Mouse (Mus musculus) midbrain, embryonic 13.5 days (tissue): ENCODE measurements around the gene Stxbp6. TPM values are rescaled to one million over a fixed set of nuclear protein-coding genes. Genes with fewer than 3 reads are reported as not detected.

Experiments used
- ATAC-seq: fragments of 200-750 bp; cut with Nextera tagmentation; 2 replicates; pipeline ENCODE4 v1.8.0; 2017; ENCODE audit warnings: mild to moderate bottlenecking, moderate TSS enrichment, moderate library complexity
- H3K27ac ChIP-seq: fragments of 300-500 bp; sonication (generic); 2 replicates; pipeline ENCODE4 v1.5.1; 2015; ENCODE audit warnings: inconsistent platforms, mild to moderate bottlenecking, moderate library complexity
- H3K27me3 ChIP-seq: fragments of 300-500 bp; sonication (generic); 2 replicates; pipeline ENCODE4 v1.6.1; 2015; ENCODE audit warnings: mild to moderate bottlenecking, inconsistent platforms
- H3K36me3 ChIP-seq: fragments of 300-500 bp; sonication (generic); 2 replicates; pipeline ENCODE4 v1.6.1; 2015; ENCODE audit warnings: mild to moderate bottlenecking, inconsistent platforms
- H3K4me1 ChIP-seq: fragments of 300-500 bp; sonication (generic); replicated peaks from 2 replicates; pipeline ENCODE4 v1.6.1; 2015; ENCODE audit warnings: inconsistent platforms
- H3K4me2 ChIP-seq: fragments of 300-500 bp; sonication (generic); replicated peaks from 2 replicates; pipeline ENCODE4 v1.6.1; 2015; ENCODE audit warnings: moderate library complexity, mild to moderate bottlenecking, inconsistent platforms
- H3K4me3 ChIP-seq: fragments of 300-500 bp; sonication (generic); replicated peaks from 2 replicates; pipeline ENCODE4 v1.5.1; 2015; ENCODE audit warnings: mild to moderate bottlenecking, inconsistent platforms
- H3K9ac ChIP-seq: fragments of 300-500 bp; sonication (generic); replicated peaks from 2 replicates; pipeline ENCODE4 v1.6.1; 2015; ENCODE audit warnings: mild to moderate bottlenecking, inconsistent platforms
- H3K9me3 ChIP-seq: fragments of 300-500 bp; sonication (generic); 2 replicates; pipeline ENCODE4 v1.6.1; 2016; ENCODE audit warnings: mild to moderate bottlenecking, inconsistent platforms
- WGBS: fragments of 180-500 bp; shearing (Covaris S2); methylation state at CpG from one replicate; pipeline ENCODE4 v1.1.7; 2015; 5-methylcytosine and 5-hydroxymethylcytosine counted together
- polyA plus RNA-seq: library from polyadenylated mRNA; unstranded; fragments of >200 nt; fragmentation: Nextera tagmentation; extraction: Ambion mirVana; gene quantifications from 2 replicates; pipeline ENCODE4 v1.2.1, GENCODE M21; 2015

Gene Stxbp6
- polyA plus RNA-seq, 1 experiment from 2014 or later, result 9.6 TPM

- no peaks in the 10 kb centered on the region; the same call in 1 of the 2 replicates for H3K4me1 ChIP-seq
- H3K9me3 ChIP-seq, result no peaks in the 10 kb centered on the region
- H3K4me2 ChIP-seq, result no peak overlapping the region
- 62% methylated on average over 5 of the region's 5 CpGs for WGBS
- H3K27me3 ChIP-seq, result no peaks in the 10 kb centered on the region
- H3K9ac ChIP-seq, result no peak overlapping the region
- H3K36me3 ChIP-seq, result no peaks in the 10 kb centered on the region
- peak; percentile 65 for ATAC-seq
- no peak overlapping the region for H3K27ac ChIP-seq
- H3K4me3 ChIP-seq, result no peak overlapping the region
Observed at GRCm38 (mm10) chr12:45013246-45013756, 61.2 kb downstream of the Stxbp6 start.

GRCm38 (mm10) chr12:45011436-45012089 is 62.9 kb downstream of the Stxbp6 start:
- Histone ChIP-seq H3K4me1 (no peaks in the 10 kb centered on the region; the same call in 1 of the 2 replicates), H3K4me3 (no peak overlapping the region), H3K4me2 (no peak overlapping the region), H3K27ac (no peak overlapping the region), H3K36me3 (no peaks in the 10 kb centered on the region), H3K9me3 (no peaks in the 10 kb centered on the region), H3K9ac (no peak overlapping the region), H3K27me3 (no peaks in the 10 kb centered on the region)
- no peak for ATAC-seq
- 60% methylated on average over 11 of the region's 11 CpGs for WGBS

GRCm38 (mm10) chr12:45011006-45011405 is 63.5 kb downstream of the Stxbp6 start:
- no peak overlapping the region for H3K27ac ChIP-seq
- no peaks in the 10 kb centered on the region; the same call in 1 of the 2 replicates for H3K4me1 ChIP-seq
- H3K27me3 ChIP-seq, result no peaks in the 10 kb centered on the region
- H3K9me3 ChIP-seq, result no peaks in the 10 kb centered on the region
- no peak overlapping the region for H3K9ac ChIP-seq
- H3K4me3 ChIP-seq, result no peak overlapping the region
- H3K36me3 ChIP-seq, result no peaks in the 10 kb centered on the region
- ATAC-seq, result no peak
- H3K4me2 ChIP-seq, result no peak overlapping the region

- H3K4me1 ChIP-seq, result no peaks in the 10 kb centered on the region; the same call in 1 of the 2 replicates
- H3K4me3 ChIP-seq, result no peak overlapping the region
- H3K4me2 ChIP-seq, result no peak overlapping the region
- H3K9me3 ChIP-seq, result no peaks in the 10 kb centered on the region
- H3K9ac ChIP-seq, result no peak overlapping the region
- WGBS, result 88% methylated on average over 2 of the region's 2 CpGs
- no peak for ATAC-seq
- H3K36me3 ChIP-seq, result no peaks in the 10 kb centered on the region
- H3K27ac ChIP-seq, result no peak overlapping the region
- H3K27me3 ChIP-seq, result no peaks in the 10 kb centered on the region
Observed at GRCm38 (mm10) chr12:45009984-45010611, 64.4 kb downstream of the Stxbp6 start.

GRCm38 (mm10) chr12:45006569-45006968 is 67.9 kb downstream of the Stxbp6 start:
- no peak for ATAC-seq
- no peak overlapping the region for H3K4me3 ChIP-seq
- WGBS, result 85% methylated on average over 2 of the region's 2 CpGs

GRCm38 (mm10) chr12:45006049-45006448 is 68.5 kb downstream of the Stxbp6 start:
- WGBS, result 93% methylated on average over 4 of the region's 4 CpGs
- no peak for ATAC-seq
- no peaks in the 10 kb centered on the region for H3K27me3 ChIP-seq
- H3K4me1 ChIP-seq, result no peaks in the 10 kb centered on the region
- H3K9ac ChIP-seq, result no peak overlapping the region
- H3K9me3 ChIP-seq, result no peaks in the 10 kb centered on the region
- H3K4me3 ChIP-seq, result no peak overlapping the region
- H3K36me3 ChIP-seq, result no peaks in the 10 kb centered on the region
- H3K27ac ChIP-seq, result no peak overlapping the region
- H3K4me2 ChIP-seq, result no peak overlapping the region

More at GRCm38 (mm10) chr12:45006569-45006968, 67.9 kb downstream of the Stxbp6 start:
- Histone ChIP-seq H3K4me2 (no peak overlapping the region), H3K27me3 (no peaks in the 10 kb centered on the region), H3K27ac (no peak overlapping the region), H3K4me1 (no peaks in the 10 kb centered on the region), H3K9me3 (no peaks in the 10 kb centered on the region), H3K36me3 (no peaks in the 10 kb centered on the region), H3K9ac (no peak overlapping the region)

- Histone ChIP-seq H3K4me3 (no peak overlapping the region), H3K9me3 (no peaks in the 10 kb centered on the region), H3K4me2 (no peak overlapping the region), H3K27ac (no peak overlapping the region), H3K4me1 (no peaks in the 10 kb centered on the region), H3K27me3 (no peaks in the 10 kb centered on the region), H3K36me3 (no peaks in the 10 kb centered on the region), H3K9ac (no peak overlapping the region)
- 89% methylated on average over 1 of the region's 1 CpGs for WGBS
- no peak for ATAC-seq
Observed at GRCm38 (mm10) chr12:45001996-45002395, 72.5 kb downstream of the Stxbp6 start.

GRCm38 (mm10) chr12:44997422-44997821 is 77.1 kb downstream of the Stxbp6 start:
- WGBS, result 91% methylated on average over 4 of the region's 4 CpGs
- no peaks in the 10 kb centered on the region for H3K9me3 ChIP-seq
- H3K9ac ChIP-seq, result no peak overlapping the region
- H3K4me3 ChIP-seq, result no peak overlapping the region
- no peak overlapping the region for H3K27ac ChIP-seq
- no peaks in the 10 kb centered on the region for H3K36me3 ChIP-seq
- no peaks in the 10 kb centered on the region for H3K4me1 ChIP-seq
- no peak overlapping the region for H3K4me2 ChIP-seq
- H3K27me3 ChIP-seq, result no peaks in the 10 kb centered on the region
- no peak for ATAC-seq

GRCm38 (mm10) chr12:44996897-44997296 is 77.6 kb downstream of the Stxbp6 start:
- no peaks in the 10 kb centered on the region for H3K9me3 ChIP-seq
- H3K4me3 ChIP-seq, result no peak overlapping the region
- H3K4me1 ChIP-seq, result no peaks in the 10 kb centered on the region
- no peaks in the 10 kb centered on the region for H3K36me3 ChIP-seq
- H3K9ac ChIP-seq, result no peak overlapping the region
- no peak for ATAC-seq
- H3K4me2 ChIP-seq, result no peak overlapping the region
- 90% methylated on average over 3 of the region's 3 CpGs for WGBS
- no peak overlapping the region for H3K27ac ChIP-seq
- H3K27me3 ChIP-seq, result no peaks in the 10 kb centered on the region

GRCm38 (mm10) chr12:44996274-44996673 is 78.2 kb downstream of the Stxbp6 start:
- Histone ChIP-seq H3K4me3 (no peak overlapping the region), H3K27ac (no peak overlapping the region), H3K9me3 (no peaks in the 10 kb centered on the region), H3K9ac (no peak overlapping the region), H3K27me3 (no peaks in the 10 kb centered on the region), H3K4me2 (no peak overlapping the region), H3K4me1 (no peaks in the 10 kb centered on the region), H3K36me3 (no peaks in the 10 kb centered on the region)
- WGBS, result 73% methylated on average over 2 of the region's 2 CpGs
- no peak for ATAC-seq

- WGBS, result 92% methylated on average over 3 of the region's 3 CpGs
- H3K27me3 ChIP-seq, result no peaks in the 10 kb centered on the region
Observed at GRCm38 (mm10) chr12:44993391-44993790, 81.1 kb downstream of the Stxbp6 start.

GRCm38 (mm10) chr12:44992847-44993246 is 81.7 kb downstream of the Stxbp6 start:
- WGBS, result 92% methylated on average over 4 of the region's 4 CpGs
- H3K4me3 ChIP-seq, result no peak overlapping the region
- ATAC-seq, result no peak
- no peak overlapping the region for H3K27ac ChIP-seq
- H3K4me1 ChIP-seq, result no peaks in the 10 kb centered on the region
- no peak overlapping the region for H3K9ac ChIP-seq
- H3K9me3 ChIP-seq, result no peaks in the 10 kb centered on the region
- no peaks in the 10 kb centered on the region for H3K27me3 ChIP-seq
- H3K36me3 ChIP-seq, result no peaks in the 10 kb centered on the region
- no peak overlapping the region for H3K4me2 ChIP-seq

More at GRCm38 (mm10) chr12:44993391-44993790, 81.1 kb downstream of the Stxbp6 start:
- Histone ChIP-seq H3K4me3 (no peak overlapping the region), H3K27ac (no peak overlapping the region), H3K9ac (no peak overlapping the region), H3K4me2 (no peak overlapping the region), H3K4me1 (no peaks in the 10 kb centered on the region), H3K36me3 (no peaks in the 10 kb centered on the region), H3K9me3 (no peaks in the 10 kb centered on the region)
- no peak for ATAC-seq
